ENCODE assay signal across 8 mouse cellular contexts in the genomic region with DNA sequence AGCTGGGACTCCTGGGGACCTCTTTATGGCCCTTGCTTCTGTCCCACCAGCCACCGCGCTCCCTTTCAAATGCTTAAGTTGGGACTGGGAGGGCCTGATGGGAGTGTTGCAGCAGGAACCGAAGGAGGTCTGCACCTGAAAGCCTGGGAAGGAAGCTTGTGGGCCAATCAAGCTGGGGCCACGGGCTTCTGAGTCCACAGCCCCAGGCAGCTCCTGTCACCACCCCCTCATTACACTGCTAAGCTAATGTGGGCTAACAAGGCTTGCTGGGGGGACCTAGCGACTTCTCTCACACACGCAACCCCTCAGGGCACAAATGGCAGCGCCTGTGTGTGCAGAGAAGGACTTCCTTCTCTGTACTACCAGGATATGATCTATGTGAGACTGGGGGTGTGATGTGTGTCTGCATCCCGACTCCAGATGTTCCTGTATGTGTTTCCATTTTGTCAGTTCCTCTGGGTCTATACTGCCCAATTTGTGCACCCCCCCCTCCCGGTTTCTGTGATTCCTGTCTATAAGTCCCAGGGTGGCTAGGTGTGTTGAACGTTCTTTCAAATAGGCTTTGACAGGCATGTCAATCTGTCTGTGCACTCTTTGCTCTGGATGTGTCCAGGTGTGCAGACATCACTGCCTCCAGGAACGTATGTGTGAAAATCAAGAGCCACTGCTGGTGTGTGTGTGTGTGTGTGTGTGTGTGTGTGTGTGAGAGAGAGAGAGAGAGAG. TPM values are rescaled to one million over a fixed set of nuclear protein-coding genes. Genes with fewer than 3 reads are reported as not detected.
DNase-seq lines count a peak whose midpoint lies in the region; ATAC-seq and TF ChIP-seq lines count a peak whose summit lies in the region.

No protein-coding gene starts in this region.

- DNase-seq in heart, adult 11 months, result peak; percentile 90
- DNase-seq in heart, postnatal 36 days, result no peak
- DNase-seq in ES-E14 (ENCODE audit: low read depth, low spot score), result no peak
- DNase-seq in left cerebral cortex, postnatal 25 days (ENCODE audit: low spot score in 2 of 2), result no peak
- no peak for DNase-seq in layer of hippocampus, postnatal 25 days (ENCODE audit: extremely low spot score in 1 of 2, low spot score in 1 of 2)
- DNase-seq in natural killer cell, adult 2 months (ENCODE audit: low spot score in 2 of 2), result no peak

- H3K27me3 ChIP-seq in forebrain, embryonic 15.5 days, result peaks cover 11% of the 10 kb centered on the region; the same call in 1 of the 2 replicates
- peaks cover 88% of the 10 kb centered on the region for H3K27me3 ChIP-seq in midbrain, embryonic 12.5 days

- ATAC-seq in forebrain, embryonic 15.5 days (replicated peaks), result no peak
- no peak for ATAC-seq in midbrain, embryonic 12.5 days (ENCODE audit: low FRiP score, low read depth)

- peak overlapping the region; percentile 95 for H3K4me2 ChIP-seq in forebrain, embryonic 15.5 days (replicated peaks)
- peak overlapping the region; percentile 88 for H3K4me2 ChIP-seq in midbrain, embryonic 12.5 days (replicated peaks)

- intact Hi-C loops in heart, postnatal 36 days (cut with DNase I), result no loop called here
- intact Hi-C loops in left cerebral cortex, postnatal 25 days (cut with DNase I), result no loop called here

- no peak overlapping the region for H3K27ac ChIP-seq in ES-E14 (ENCODE audit: insufficient read depth, low read depth, low read length, poor library complexity, severe bottlenecking)
- H3K27ac ChIP-seq in forebrain, embryonic 15.5 days (replicated peaks), result peak overlapping the region; percentile 99
- peak overlapping the region; percentile 95 for H3K27ac ChIP-seq in midbrain, embryonic 12.5 days (replicated peaks)

- in situ Hi-C loops in ES-E14 (cut with MboI; ENCODE audit: low sequenced_read_pairs in 2 of 2, unreplicated experiment in 2 of 2), result no loop called here

- 8% methylated on average over 11 of the region's 11 CpGs for WGBS in forebrain, embryonic 15.5 days
- 8% methylated on average over 11 of the region's 11 CpGs for WGBS in midbrain, embryonic 12.5 days

- peak overlapping the region; percentile 64 to 70; a peak in 2 of 4 replicates for H3K4me3 ChIP-seq in ES-E14 (ENCODE audit: insufficient read depth in 1 of 2, low read depth in 1 of 2, low read length in 2 of 2, poor library complexity in 1 of 2, severe bottlenecking in 1 of 2)
- H3K4me3 ChIP-seq in forebrain, embryonic 15.5 days, result peak overlapping the region; percentile 51
- H3K4me3 ChIP-seq in midbrain, embryonic 12.5 days, result peak overlapping the region; percentile 49

- peaks cover 5 to 46% of the 10 kb centered on the region in 2 experiments for H3K4me1 ChIP-seq in ES-E14 (ENCODE audit: control insufficient read depth in 2 of 2, insufficient read depth in 2 of 2, low read length in 2 of 2, poor library complexity in 1 of 2)
- H3K4me1 ChIP-seq in forebrain, embryonic 15.5 days, result peaks cover 65% of the 10 kb centered on the region
- H3K4me1 ChIP-seq in midbrain, embryonic 12.5 days, result peaks cover 83% of the 10 kb centered on the region

- no peaks in the 10 kb centered on the region for H3K36me3 ChIP-seq in ES-E14 (ENCODE audit: control insufficient read depth, insufficient read depth, low read length, poor library complexity, severe bottlenecking)
- no peaks in the 10 kb centered on the region for H3K36me3 ChIP-seq in forebrain, embryonic 15.5 days
- no peaks in the 10 kb centered on the region for H3K36me3 ChIP-seq in midbrain, embryonic 12.5 days

- H3K9ac ChIP-seq in ES-E14 (ENCODE audit: insufficient read depth, low read depth, low read length, poor library complexity, severe bottlenecking), result no peak overlapping the region
- H3K9ac ChIP-seq in forebrain, embryonic 15.5 days (replicated peaks), result peak overlapping the region; percentile 91; the same call in 1 of the 2 replicates
- peak overlapping the region; percentile 59 for H3K9ac ChIP-seq in midbrain, embryonic 12.5 days (replicated peaks)

- no peaks in the 10 kb centered on the region for H3K9me3 ChIP-seq in ES-E14 (ENCODE audit: control insufficient read depth, insufficient read depth, low read depth, low read length)
- no peaks in the 10 kb centered on the region for H3K9me3 ChIP-seq in forebrain, embryonic 15.5 days
- no peaks in the 10 kb centered on the region for H3K9me3 ChIP-seq in midbrain, embryonic 12.5 days

TF ChIP-seq in ES-E14, 5 proteins besides CTCF, POLR2A, EP300 and RAD21:
- TF ChIP-seq MAFK (IDR thresholded peaks at IDR 0.05; ENCODE audit: insufficient read depth, low read depth, low read length) (no peak), ZC3H11A (IDR thresholded peaks at IDR 0.05; ENCODE audit: borderline replicate concordance, low read depth, low read length) (no peak), HCFC1 (IDR thresholded peaks at IDR 0.05; ENCODE audit: borderline replicate concordance, insufficient read depth, low read length) (no peak), ZNF384 (IDR thresholded peaks at IDR 0.05; ENCODE audit: low read depth, low read length) (no peak), CHD2 (IDR thresholded peaks at IDR 0.05; ENCODE audit: low read depth, low read length) (no peak)

RNA-seq across cellular contexts. Expression of a gene that starts 3.7 kb away (rescaled TPM):
- total RNA-seq in heart, postnatal 36 days (2021), result 10 to 100 TPM; 26.0 to 27.6 TPM
- 5.8 and 22.6 TPM in 2 replicates for total RNA-seq in ES-E14 (2012; rRNA removed)
- polyA plus RNA-seq in forebrain, embryonic 15.5 days (2015; fragmentation: Nextera tagmentation; extraction: Ambion mirVana), result 17.1 and 18.0 TPM in 2 replicates
- 7.0 and 7.6 TPM in 2 replicates for polyA plus RNA-seq in midbrain, embryonic 12.5 days (2016; fragmentation: Nextera tagmentation; extraction: Ambion mirVana)
- total RNA-seq in left cerebral cortex, postnatal 25 days (2021), result 1 to 10 TPM; 2.9 to 6.7 TPM
- 1 to 10 TPM; 4.1 to 6.7 TPM for total RNA-seq in layer of hippocampus, postnatal 25 days (2021)

RNA-seq across cellular contexts. Expression of a gene that starts 9.6 kb away (rescaled TPM):
- total RNA-seq in heart, postnatal 36 days (2021), result under 1 TPM; 0.51 to 0.64 TPM
- total RNA-seq in ES-E14 (2012; rRNA removed), result 1.1 and 2.4 TPM in 2 replicates
- polyA plus RNA-seq in forebrain, embryonic 15.5 days (2015; fragmentation: Nextera tagmentation; extraction: Ambion mirVana), result 1.5 and 1.6 TPM in 2 replicates
- polyA plus RNA-seq in midbrain, embryonic 12.5 days (2016; fragmentation: Nextera tagmentation; extraction: Ambion mirVana), result 0.89 and 1.6 TPM in 2 replicates
- 1 to 10 TPM; 4.3 to 5.6 TPM for total RNA-seq in left cerebral cortex, postnatal 25 days (2021)
- total RNA-seq in layer of hippocampus, postnatal 25 days (2021), result 1 to 10 TPM; 2.4 to 4.6 TPM

RNA-seq across cellular contexts. Expression of a gene that starts 11.2 kb away (rescaled TPM):
- total RNA-seq in heart, postnatal 36 days (2021), result 10 to 100 TPM; 43.8 to 44.3 TPM
- 169 and 266 TPM in 2 replicates for total RNA-seq in ES-E14 (2012; rRNA removed)
- 75.2 and 78.5 TPM in 2 replicates for polyA plus RNA-seq in forebrain, embryonic 15.5 days (2015; fragmentation: Nextera tagmentation; extraction: Ambion mirVana)
- 75.1 and 77.8 TPM in 2 replicates for polyA plus RNA-seq in midbrain, embryonic 12.5 days (2016; fragmentation: Nextera tagmentation; extraction: Ambion mirVana)
- 10 to 100 TPM; 25.7 to 29.9 TPM for total RNA-seq in left cerebral cortex, postnatal 25 days (2021)
- 10 to 100 TPM; 29.5 to 31.8 TPM for total RNA-seq in layer of hippocampus, postnatal 25 days (2021)

RNA-seq across cellular contexts. Expression of a gene that starts 23.3 kb away (rescaled TPM):
- under 1 TPM; 0.28 to 0.41 TPM for total RNA-seq in heart, postnatal 36 days (2021)
- 0.76 and 1.6 TPM in 2 replicates for total RNA-seq in ES-E14 (2012; rRNA removed)
- polyA plus RNA-seq in forebrain, embryonic 15.5 days (2015; fragmentation: Nextera tagmentation; extraction: Ambion mirVana), result 38.9 and 40.2 TPM in 2 replicates
- 55.9 and 58.2 TPM in 2 replicates for polyA plus RNA-seq in midbrain, embryonic 12.5 days (2016; fragmentation: Nextera tagmentation; extraction: Ambion mirVana)
- total RNA-seq in left cerebral cortex, postnatal 25 days (2021), result 1 to 10 TPM; 5.5 to 6.9 TPM
- total RNA-seq in layer of hippocampus, postnatal 25 days (2021), result 1 to 10 TPM; 1.9 to 2.1 TPM
